Mouse (Mus musculus): ENCODE data around the gene Sh3glb1. TPM values are rescaled to one million over a fixed set of nuclear protein-coding genes. Genes with fewer than 3 reads are reported as not detected.
"Not testable (repeated sequence)": the region's sequence is repeated elsewhere in the genome, so short reads cannot be mapped to it uniquely, and the experiment has no call there.

Gene Sh3glb1
- polyA plus RNA-seq, 1 experiment: 36.0 TPM

DNA sequence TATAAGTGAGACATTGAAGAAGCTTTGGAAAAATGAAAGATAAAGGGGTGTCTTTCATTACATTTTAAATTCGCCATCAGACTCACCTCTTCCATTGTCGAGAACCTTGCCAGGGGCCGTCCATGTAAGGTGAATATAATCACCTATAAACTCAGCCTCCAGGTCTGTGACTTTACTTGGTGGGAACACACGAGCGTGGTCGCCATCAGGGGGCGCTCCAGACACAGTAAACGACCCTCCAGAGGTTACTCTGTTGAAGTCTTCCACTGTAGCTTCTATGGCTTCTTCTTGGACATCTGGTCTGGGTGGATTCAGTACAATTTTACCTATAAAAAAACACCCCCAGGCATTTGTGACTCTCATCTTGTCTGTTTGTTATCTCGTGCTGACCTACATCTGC is 16.7 kb upstream of the Sh3glb1 start:
- Histone ChIP-seq H3K4me3 (replicated peaks) (no peak overlapping the region), H3K27me3 (replicated peaks) (no peaks in the 10 kb centered on the region), H3K36me3 (replicated peaks; ENCODE audit: low read length) (no peaks in the 10 kb centered on the region), H3K4me1 (no peaks in the 10 kb centered on the region), H3K9me3 (no peaks in the 10 kb centered on the region; the same call in 1 of the 2 replicates)
- TF ChIP-seq GATA1 (IDR thresholded peaks at IDR 0.05; ENCODE audit: borderline replicate concordance, low read length) (no peak), FLI1 (IDR thresholded peaks at IDR 0.05; ENCODE audit: low read length) (no peak)

DNA sequence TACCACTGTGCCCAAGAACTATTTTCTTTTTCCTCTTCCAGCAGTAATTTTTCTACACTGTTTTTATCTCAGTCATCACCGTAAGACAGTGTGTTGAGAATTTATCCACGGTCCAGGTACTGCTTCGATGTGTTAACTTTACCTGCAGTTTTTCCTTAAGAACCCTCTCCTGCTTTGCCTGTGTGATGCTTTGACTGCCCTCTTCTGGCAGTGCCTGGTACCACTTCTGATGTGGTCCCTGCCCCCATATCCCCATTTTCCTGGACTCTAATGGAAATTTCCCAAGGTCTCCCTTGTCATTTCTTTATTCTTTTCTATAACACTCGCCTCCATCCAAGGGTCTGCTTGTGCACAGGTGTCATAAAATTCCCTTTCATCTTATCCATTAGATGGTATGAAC is 3.3 kb upstream of the Sh3glb1 start:
- Histone ChIP-seq H3K4me1 (peaks cover 37% of the 10 kb centered on the region), H3K36me3 (replicated peaks; ENCODE audit: low read length) (no peaks in the 10 kb centered on the region), H3K4me3 (replicated peaks) (no peak overlapping the region), H3K27me3 (replicated peaks) (no peaks in the 10 kb centered on the region), H3K9me3 (no peaks in the 10 kb centered on the region)
- TF ChIP-seq GATA1 (IDR thresholded peaks at IDR 0.05; ENCODE audit: borderline replicate concordance, low read length) (no peak), FLI1 (IDR thresholded peaks at IDR 0.05; ENCODE audit: low read length) (no peak)

DNA sequence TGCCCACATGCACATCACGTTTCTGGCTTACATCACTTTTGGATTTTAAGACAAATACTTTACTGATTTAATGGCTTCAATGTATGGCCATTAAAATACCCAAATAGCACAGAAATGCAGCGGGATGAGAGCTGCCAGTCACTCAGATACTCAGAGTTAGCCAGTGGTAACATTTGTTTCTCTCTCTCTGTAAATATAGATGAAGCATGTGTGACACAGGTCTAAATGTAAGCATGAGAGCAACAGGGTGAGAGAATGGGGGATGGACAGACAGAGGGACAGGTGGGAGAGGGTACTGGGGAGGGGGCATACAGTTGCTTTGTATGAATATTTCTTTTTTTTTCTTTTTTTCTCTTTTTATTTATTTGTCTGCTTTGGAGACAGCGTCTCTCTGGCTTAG is 2.4 kb upstream of the Sh3glb1 start:
- H3K27me3 ChIP-seq (replicated peaks); H3K9me3 ChIP-seq; H3K4me3 ChIP-seq (replicated peaks); H3K36me3 ChIP-seq (replicated peaks; ENCODE audit: low read length): not testable (repeated sequence)
- peaks cover 45% of the 10 kb centered on the region for H3K4me1 ChIP-seq

DNA sequence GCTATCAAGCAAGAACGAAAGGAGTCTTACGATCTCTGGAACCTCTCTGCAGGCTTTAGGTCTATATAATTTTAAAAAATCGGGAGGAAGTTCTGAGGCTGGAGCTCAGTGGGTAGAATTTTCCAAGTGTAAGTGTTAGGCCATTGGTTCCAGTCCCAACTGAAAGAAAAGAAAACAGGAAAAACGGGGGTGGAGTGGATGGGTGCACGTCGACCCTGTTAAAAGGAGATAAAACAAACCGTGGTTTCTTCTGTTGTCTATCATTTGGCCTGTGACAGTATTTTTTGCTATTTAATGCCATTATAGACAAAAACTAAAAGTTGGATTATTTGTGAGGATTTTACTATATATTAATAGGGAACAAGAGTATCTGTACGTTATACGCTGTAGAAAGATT is 1.7 kb upstream of the Sh3glb1 start:
- Histone ChIP-seq H3K36me3 (replicated peaks; ENCODE audit: low read length) (peaks cover 3% of the 10 kb centered on the region), H3K4me1 (peaks cover 51% of the 10 kb centered on the region), H3K4me3 (replicated peaks) (peak overlapping the region; percentile 80), H3K9me3 (no peaks in the 10 kb centered on the region), H3K27me3 (replicated peaks) (no peaks in the 10 kb centered on the region)
- TF ChIP-seq GATA1 (IDR thresholded peaks at IDR 0.05; ENCODE audit: borderline replicate concordance, low read length) (no peak), FLI1 (IDR thresholded peaks at IDR 0.05; ENCODE audit: low read length) (no peak)

DNA sequence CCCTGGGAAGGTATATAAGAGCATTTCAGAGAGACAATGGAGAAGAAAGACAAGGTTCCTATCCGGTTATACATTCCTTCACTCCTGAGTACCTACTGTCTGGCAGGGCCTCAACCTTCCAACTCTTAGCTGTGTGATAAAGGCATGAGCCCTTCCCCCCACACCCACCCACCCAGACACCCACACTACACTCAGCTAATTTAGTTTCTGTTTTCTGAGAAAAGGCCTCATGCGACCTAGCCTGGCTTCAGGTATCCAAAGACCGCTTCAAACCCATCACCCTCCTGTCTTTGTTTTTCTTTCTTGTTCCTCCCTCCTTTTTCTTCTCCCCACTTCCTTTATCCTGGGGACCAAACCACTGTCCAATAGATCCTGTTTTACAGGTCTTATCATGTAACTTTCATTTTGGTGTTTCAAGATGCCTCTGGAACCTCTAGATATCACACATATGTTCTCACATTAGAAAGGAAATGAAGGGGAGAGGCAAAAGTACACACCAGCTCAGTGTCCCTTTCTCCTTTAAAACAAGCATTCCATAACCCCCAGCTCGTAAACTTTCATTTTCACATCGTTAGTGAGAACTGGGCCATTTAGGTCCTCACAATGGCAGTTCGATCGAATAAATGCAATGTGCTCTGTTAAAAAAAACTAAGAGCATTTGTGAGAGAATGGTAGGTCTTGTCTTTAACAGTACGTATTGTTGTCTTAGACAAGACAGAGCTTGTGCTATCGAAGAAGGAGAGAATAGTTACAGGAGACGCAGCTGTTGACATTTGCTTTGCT is 1.1 kb upstream of the Sh3glb1 start:
- TF ChIP-seq GATA1 (IDR thresholded peaks at IDR 0.05; ENCODE audit: borderline replicate concordance, low read length) (no peak), FLI1 (IDR thresholded peaks at IDR 0.05; ENCODE audit: low read length) (no peak)
- peak overlapping the region; percentile 80 for H3K4me3 ChIP-seq (replicated peaks)

GRCm38 (mm10) chr3:144719088-144719900 is 841 bp downstream of the Sh3glb1 start:
- Histone ChIP-seq H3K9me3 (no peaks in the 10 kb centered on the region), H3K4me3 (replicated peaks) (peak overlapping the region; percentile 100), H3K36me3 (replicated peaks; ENCODE audit: low read length) (peaks cover 18% of the 10 kb centered on the region), H3K4me1 (peaks cover 74% of the 10 kb centered on the region), H3K27me3 (replicated peaks) (no peaks in the 10 kb centered on the region)
- TF ChIP-seq GATA1 (IDR thresholded peaks at IDR 0.05; ENCODE audit: borderline replicate concordance, low read length): no peak
- TF ChIP-seq FLI1 (IDR thresholded peaks at IDR 0.05; ENCODE audit: low read length): no peak

More for the DNA sequence above, 1.1 kb upstream of the Sh3glb1 start:
- no peaks in the 10 kb centered on the region for H3K9me3 ChIP-seq
- peaks cover 3% of the 10 kb centered on the region for H3K36me3 ChIP-seq (replicated peaks; ENCODE audit: low read length)
- H3K4me1 ChIP-seq: peaks cover 57% of the 10 kb centered on the region
- no peaks in the 10 kb centered on the region for H3K27me3 ChIP-seq (replicated peaks)

- Histone ChIP-seq H3K4me3 (replicated peaks) (peak overlapping the region; percentile 100), H3K27me3 (replicated peaks) (no peaks in the 10 kb centered on the region), H3K9me3 (no peaks in the 10 kb centered on the region), H3K36me3 (replicated peaks; ENCODE audit: low read length) (peaks cover 24% of the 10 kb centered on the region), H3K4me1 (peaks cover 80% of the 10 kb centered on the region)
- no peak for TF ChIP-seq FLI1 (IDR thresholded peaks at IDR 0.05; ENCODE audit: low read length)
- no peak for TF ChIP-seq GATA1 (IDR thresholded peaks at IDR 0.05; ENCODE audit: borderline replicate concordance, low read length)
Observed at GRCm38 (mm10) chr3:144718706-144719087, 1.4 kb downstream of the Sh3glb1 start.

- H3K9me3 ChIP-seq: no peaks in the 10 kb centered on the region
- H3K36me3 ChIP-seq (replicated peaks; ENCODE audit: low read length): peaks cover 31% of the 10 kb centered on the region
- TF ChIP-seq FLI1 (IDR thresholded peaks at IDR 0.05; ENCODE audit: low read length): no peak
- TF ChIP-seq GATA1 (IDR thresholded peaks at IDR 0.05; ENCODE audit: borderline replicate concordance, low read length): no peak
- no peaks in the 10 kb centered on the region for H3K27me3 ChIP-seq (replicated peaks)
- H3K4me3 ChIP-seq (replicated peaks): peak overlapping the region; percentile 88
- H3K4me1 ChIP-seq: peaks cover 75% of the 10 kb centered on the region
Observed at GRCm38 (mm10) chr3:144717835-144718234, 2.3 kb downstream of the Sh3glb1 start.

- Histone ChIP-seq H3K4me1 (peaks cover 71% of the 10 kb centered on the region), H3K36me3 (replicated peaks; ENCODE audit: low read length) (peaks cover 38% of the 10 kb centered on the region), H3K27me3 (replicated peaks) (no peaks in the 10 kb centered on the region), H3K4me3 (replicated peaks) (peak overlapping the region; percentile 38), H3K9me3 (no peaks in the 10 kb centered on the region)
- no peak for TF ChIP-seq FLI1 (IDR thresholded peaks at IDR 0.05; ENCODE audit: low read length)
- TF ChIP-seq GATA1 (IDR thresholded peaks at IDR 0.05; ENCODE audit: borderline replicate concordance, low read length): no peak
Observed at GRCm38 (mm10) chr3:144717121-144717520, 3.0 kb downstream of the Sh3glb1 start.

DNA sequence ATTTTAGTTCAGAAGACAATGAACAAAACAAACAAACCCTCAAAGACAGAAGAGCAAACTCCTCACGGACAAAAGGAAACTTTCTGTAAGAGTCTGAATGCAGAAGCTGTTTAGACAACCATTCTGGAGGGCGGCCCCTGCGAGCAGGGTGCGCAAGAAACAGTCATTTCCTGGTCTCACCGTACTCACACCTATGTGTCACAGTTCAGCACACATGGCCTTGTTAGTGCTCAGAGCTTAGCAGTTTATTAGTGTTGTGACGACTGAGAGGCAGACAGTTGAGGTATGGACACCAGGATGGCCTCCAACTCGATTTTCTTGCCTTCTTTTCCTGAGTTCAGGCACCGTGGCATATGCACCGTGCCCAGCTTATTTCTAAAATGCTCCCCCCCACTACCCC is 4.2 kb downstream of the Sh3glb1 start:
- Histone ChIP-seq H3K36me3 (replicated peaks; ENCODE audit: low read length) (peaks cover 50% of the 10 kb centered on the region), H3K27me3 (replicated peaks) (no peaks in the 10 kb centered on the region), H3K9me3 (no peaks in the 10 kb centered on the region), H3K4me3 (replicated peaks) (peak overlapping the region; percentile 83), H3K4me1 (peaks cover 64% of the 10 kb centered on the region)
- TF ChIP-seq FLI1 (IDR thresholded peaks at IDR 0.05; ENCODE audit: low read length): no peak
- TF ChIP-seq GATA1 (IDR thresholded peaks at IDR 0.05; ENCODE audit: borderline replicate concordance, low read length): no peak
